Mouse (Mus musculus): ENCODE measurements around the gene Dock4. TPM values are rescaled to one million over a fixed set of nuclear protein-coding genes. Genes with fewer than 3 reads are reported as not detected.

Dock4 gene
- total and polyA plus RNA-seq, 3 experiments: 0.26 to 0.67 (median 0.38) TPM

DNA sequence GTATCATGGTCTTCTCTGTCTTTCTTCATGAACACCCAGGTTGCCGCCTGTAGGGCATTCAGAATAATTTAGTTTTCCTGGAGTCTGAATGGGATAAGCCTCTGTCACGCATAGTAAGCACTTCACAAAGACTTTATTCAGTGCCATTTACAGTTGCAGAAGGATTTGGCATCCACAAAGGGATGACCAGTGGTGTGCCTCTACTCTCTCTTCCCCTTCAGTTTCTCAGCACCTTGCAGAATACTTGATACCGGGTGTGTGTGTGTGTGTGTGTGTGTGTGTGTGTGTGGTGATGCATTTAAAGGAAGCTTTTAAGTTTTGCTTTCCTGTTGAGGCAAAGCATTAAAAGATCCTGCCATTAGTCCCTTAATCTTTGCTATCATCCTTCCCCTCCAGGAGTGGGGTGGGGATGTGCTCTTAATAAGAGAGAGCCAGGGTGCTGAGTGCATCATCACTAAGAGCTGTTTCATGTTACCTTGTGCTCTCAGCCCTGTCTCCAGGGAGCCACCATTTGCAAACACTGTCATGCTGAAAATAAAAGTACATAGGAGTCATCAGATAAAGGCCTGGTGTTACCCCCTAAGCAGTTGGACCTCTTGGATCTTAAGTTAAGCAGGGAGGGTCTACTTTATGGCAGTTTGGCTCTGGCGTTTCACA lies 211.6 kb downstream of the Dock4 start:
- Histone ChIP-seq H3K4me3 (replicated peaks in 1 of 3; ENCODE audit: low read depth in 2 of 3, low read length in 2 of 3, poor library complexity in 1 of 3) (no peak overlapping the region), H3K4me2 (ENCODE audit: insufficient read depth, low read depth, poor library complexity, severe bottlenecking) (no peak overlapping the region), H3K9ac (ENCODE audit: insufficient read depth, low read depth) (no peak overlapping the region), H3K79me2 (replicated peaks; ENCODE audit: control insufficient read depth, extremely low read depth, insufficient read depth, poor library complexity, severe bottlenecking) (no peaks in the 10 kb centered on the region), H3K27me3 (replicated peaks) (no peaks in the 10 kb centered on the region), H3K27ac (ENCODE audit: insufficient read depth, low read depth) (no peak overlapping the region), H3K9me3 (replicated peaks; ENCODE audit: low read length) (no peaks in the 10 kb centered on the region), H3K36me3 (replicated peaks in 1 of 2; ENCODE audit: control insufficient read depth in 1 of 2, insufficient read depth in 1 of 2, low read length in 1 of 2) (no peaks in the 10 kb centered on the region), H3K4me1 (ENCODE audit: control insufficient read depth in 1 of 2, insufficient read depth in 2 of 2) (no peaks in the 10 kb centered on the region)
- DNase-seq (ENCODE audit: extremely low read depth): no peak
- dilution Hi-C loops (cut with MboI; ENCODE audit: extremely low pct_ligation_motif_present, extremely low pct_unique_long_range_greater_than_20kb, low sequenced_read_pairs) (no loop called here), in situ Hi-C loops (cut with MboI; ENCODE audit: low pct_ligation_motif_present, low pct_unique_long_range_greater_than_20kb, low sequenced_read_pairs) (no loop called here)
- no peak for TF ChIP-seq CHD1 (IDR thresholded peaks at IDR 0.05; ENCODE audit: low read depth, low read length)
- no peak for TF ChIP-seq ZC3H11A (IDR thresholded peaks at IDR 0.05; ENCODE audit: low read depth, low read length)

DNA sequence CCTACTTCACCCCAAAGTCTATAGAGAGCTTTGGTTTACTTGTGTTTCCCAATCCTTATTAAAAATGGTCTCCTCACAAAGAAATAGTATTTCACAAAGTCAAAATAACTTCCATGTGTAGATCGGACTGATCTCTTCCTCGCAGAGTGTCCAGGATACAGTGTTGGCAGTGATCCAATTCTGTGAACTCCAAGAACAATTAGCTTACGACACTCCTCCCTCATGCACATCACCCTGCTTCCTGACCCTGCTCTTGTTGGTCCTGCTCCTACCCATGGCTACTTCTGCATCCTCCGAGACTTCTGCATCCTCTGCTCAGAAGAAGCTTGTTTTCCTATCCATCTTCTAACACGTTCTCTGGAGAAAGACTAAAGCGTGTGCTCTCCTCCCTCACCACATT lies 213.9 kb downstream of the Dock4 start:
- in situ Hi-C loops (cut with MboI; ENCODE audit: low pct_ligation_motif_present, low pct_unique_long_range_greater_than_20kb, low sequenced_read_pairs): no loop called here
- no peak overlapping the region for H3K27ac ChIP-seq (ENCODE audit: insufficient read depth, low read depth)
- H3K9me3 ChIP-seq (replicated peaks; ENCODE audit: low read length): no peaks in the 10 kb centered on the region
- H3K4me1 ChIP-seq (ENCODE audit: control insufficient read depth in 1 of 2, insufficient read depth in 2 of 2): no peaks in the 10 kb centered on the region
- no peaks in the 10 kb centered on the region for H3K79me2 ChIP-seq (replicated peaks; ENCODE audit: control insufficient read depth, extremely low read depth, insufficient read depth, poor library complexity, severe bottlenecking)
- DNase-seq (ENCODE audit: extremely low read depth): no peak
- no peak overlapping the region for H3K9ac ChIP-seq (ENCODE audit: insufficient read depth, low read depth)
- H3K27me3 ChIP-seq (replicated peaks): no peaks in the 10 kb centered on the region
- dilution Hi-C loops (cut with MboI; ENCODE audit: extremely low pct_ligation_motif_present, extremely low pct_unique_long_range_greater_than_20kb, low sequenced_read_pairs): no loop called here
- no peak for TF ChIP-seq GABPA (IDR thresholded peaks at IDR 0.05; ENCODE audit: insufficient replicate concordance, low read depth, low read length)
- TF ChIP-seq ZC3H11A (IDR thresholded peaks at IDR 0.05; ENCODE audit: low read depth, low read length): no peak
- no peak for TF ChIP-seq JUND (conservative IDR thresholded peaks at IDR 0.05; ENCODE audit: low read depth, low read length)
- TF ChIP-seq EP300 (IDR thresholded peaks at IDR 0.05; ENCODE audit: low read length): no peak
- no peak for TF ChIP-seq UBTF (IDR thresholded peaks at IDR 0.05; ENCODE audit: low read depth, low read length)
- no peak for TF ChIP-seq JUN (IDR thresholded peaks at IDR 0.05; ENCODE audit: insufficient read depth, low read depth, low read length)
- no peak for TF ChIP-seq KAT2A (IDR thresholded peaks at IDR 0.05; ENCODE audit: insufficient replicate concordance, low read length)
- no peak for TF ChIP-seq CTCF (conservative IDR thresholded peaks at IDR 0.05 in 1 of 2, IDR thresholded peaks at IDR 0.05 in 1 of 2; ENCODE audit: low read depth in 2 of 2, low read length in 2 of 2)
- TF ChIP-seq POLR2AphosphoS2 (IDR thresholded peaks at IDR 0.05; ENCODE audit: low read depth, low read length): no peak
- TF ChIP-seq NELFE (IDR thresholded peaks at IDR 0.05; ENCODE audit: low read depth, low read length): no peak
- TF ChIP-seq E2F4 (IDR thresholded peaks at IDR 0.05; ENCODE audit: insufficient replicate concordance, low read depth, low read length): no peak
- no peak for TF ChIP-seq CHD1 (IDR thresholded peaks at IDR 0.05; ENCODE audit: low read depth, low read length)
- TF ChIP-seq MXI1 (IDR thresholded peaks at IDR 0.05; ENCODE audit: low read depth, low read length): no peak
- no peak for TF ChIP-seq ZMIZ1 (IDR thresholded peaks at IDR 0.05; ENCODE audit: low read depth, low read length)
- TF ChIP-seq MAX (IDR thresholded peaks at IDR 0.05; ENCODE audit: low read length): no peak
- TF ChIP-seq USF2 (conservative IDR thresholded peaks at IDR 0.05; ENCODE audit: low read depth, low read length): no peak
- TF ChIP-seq TCF12 (IDR thresholded peaks at IDR 0.05; ENCODE audit: low read depth, low read length): no peak
- no peak overlapping the region for H3K4me3 ChIP-seq (replicated peaks in 1 of 3; ENCODE audit: low read depth in 2 of 3, low read length in 2 of 3, poor library complexity in 1 of 3)
- H3K36me3 ChIP-seq (replicated peaks in 1 of 2; ENCODE audit: control insufficient read depth in 1 of 2, insufficient read depth in 1 of 2, low read length in 1 of 2): no peaks in the 10 kb centered on the region
- no peak overlapping the region for H3K4me2 ChIP-seq (ENCODE audit: insufficient read depth, low read depth, poor library complexity, severe bottlenecking)

Measured in CH12.LX (cell line).